ENCODE assay signal across 11 mouse cellular contexts in genomic region chr2:91068162-91068871, GRCm38 (mm10). TPM values are rescaled to one million over a fixed set of nuclear protein-coding genes. Genes with fewer than 3 reads are reported as not detected.
DNase-seq lines count a peak whose midpoint lies in the region; ATAC-seq and TF ChIP-seq lines count a peak whose summit lies in the region.
"Had no signal": no experiment of that assay in that cellular context is flagged by ENCODE, and none has a peak within 500 bp of the region (broad histone marks: within the 10 kb centered on the region; RNA-seq: fewer than 3 reads in every experiment).

No protein-coding gene starts in this region.

- no peaks in the 10 kb centered on the region for H3K27me3 ChIP-seq in heart, embryonic 13.5 days (replicated peaks)
- no peaks in the 10 kb centered on the region for H3K27me3 ChIP-seq in heart, adult 2 months (ENCODE audit: control insufficient read depth, insufficient read depth, low read length)
- H3K27me3 ChIP-seq in E14TG2a.4 (ENCODE audit: insufficient read depth, low read length): 0 out of 2 replicates have a peak, but pooled peaks cover 6% of the 10 kb centered on the region
- H3K27me3 ChIP-seq in hindbrain, embryonic 12.5 days: no peaks in the 10 kb centered on the region
- no peaks in the 10 kb centered on the region for H3K27me3 ChIP-seq in liver, embryonic 16.5 days (ENCODE audit: control insufficient read depth, insufficient read depth, low read depth, low read length)
- H3K27me3 ChIP-seq: CH12.LX had no signal

- H3K79me2 ChIP-seq in heart, adult 2 months (replicated peaks; ENCODE audit: control insufficient read depth, insufficient read depth, low read length): no peaks in the 10 kb centered on the region

- WGBS in heart, embryonic 13.5 days: 59% methylated on average over 13 of the region's 13 CpGs
- 64% methylated on average over 13 of the region's 13 CpGs for WGBS in heart, adult 2 months
- WGBS in hindbrain, embryonic 12.5 days: 58% methylated on average over 13 of the region's 13 CpGs
- WGBS in liver, embryonic 16.5 days (ENCODE audit: insufficient replicate concordance): 74% methylated on average over 13 of the region's 13 CpGs

- H3K9ac ChIP-seq in heart, embryonic 13.5 days: peak overlapping the region; percentile 90
- H3K9ac ChIP-seq in heart, adult 2 months (ENCODE audit: low read depth, low read length): no peak overlapping the region; the same call in 1 of the 2 replicates
- peak overlapping the region; percentile 29; the same call in 1 of the 2 replicates for H3K9ac ChIP-seq in hindbrain, embryonic 12.5 days
- H3K9ac ChIP-seq in liver, embryonic 16.5 days (ENCODE audit: low read depth, low read length): no peak overlapping the region; the same call in 1 of the 2 replicates

- no peak for TF ChIP-seq EP300 in heart, adult 2 months (IDR thresholded peaks at IDR 0.05; ENCODE audit: insufficient read depth, low read depth, low read length)

- ATAC-seq in heart, embryonic 13.5 days (ENCODE audit: extremely low read depth, insufficient number of reproducible peaks, low FRiP score, low TSS enrichment): no peak
- ATAC-seq in hindbrain, embryonic 12.5 days (ENCODE audit: low FRiP score): no peak
- no peak for ATAC-seq in liver, embryonic 16.5 days (ENCODE audit: low read depth)
- no peak for ATAC-seq in megakaryocyte progenitor cell, adult 5-6 weeks (replicated peaks; ENCODE audit: poor library complexity)

- H3K36me3 ChIP-seq in heart, embryonic 13.5 days: peaks cover 48% of the 10 kb centered on the region
- H3K36me3 ChIP-seq in heart, adult 2 months (ENCODE audit: control insufficient read depth, insufficient read depth, low read length): no peaks in the 10 kb centered on the region
- H3K36me3 ChIP-seq in E14TG2a.4 (ENCODE audit: insufficient read depth, low read length): peaks cover 34% of the 10 kb centered on the region
- H3K36me3 ChIP-seq in hindbrain, embryonic 12.5 days: peaks cover 25% of the 10 kb centered on the region
- H3K36me3 ChIP-seq in liver, embryonic 16.5 days (ENCODE audit: control insufficient read depth, insufficient read depth): peaks cover 6% of the 10 kb centered on the region

- H3K4me3 ChIP-seq in heart, embryonic 13.5 days: peak overlapping the region; percentile 78
- no peak overlapping the region for H3K4me3 ChIP-seq in heart, adult 2 months
- H3K4me3 ChIP-seq in E14TG2a.4 (replicated peaks; ENCODE audit: low read length): peak overlapping the region; percentile 85
- peak overlapping the region; percentile 57 for H3K4me3 ChIP-seq in hindbrain, embryonic 12.5 days
- no peak overlapping the region; the same call in 1 of the 2 replicates for H3K4me3 ChIP-seq in liver, embryonic 16.5 days (ENCODE audit: low read depth, low read length)

- no peaks in the 10 kb centered on the region for H3K9me3 ChIP-seq in heart, embryonic 13.5 days
- H3K9me3 ChIP-seq in E14TG2a.4 (ENCODE audit: low read length): no peaks in the 10 kb centered on the region
- H3K9me3 ChIP-seq in hindbrain, embryonic 12.5 days (replicated peaks): no peaks in the 10 kb centered on the region
- H3K9me3 ChIP-seq in liver, embryonic 16.5 days (replicated peaks; ENCODE audit: control insufficient read depth, low read length): no peaks in the 10 kb centered on the region

- no peak for DNase-seq in heart, adult 2 months
- DNase-seq in right cerebral cortex, postnatal 25 days: no peak
- no peak for DNase-seq in frontal cortex, postnatal 14 days (ENCODE audit: low spot score in 2 of 2)
- DNase-seq: adrenal gland, postnatal 10 days had no signal

- intact Hi-C loops in heart, adult 2 months (cut with DNase I): loop anchor here (5.0 kb wide), 1 partner anchor 126 kb away; the partner anchor contains the start of gene Celf1

- H3K27ac ChIP-seq in heart, embryonic 13.5 days (replicated peaks): 0 out of 2 replicates have a peak overlapping the region, but pooled peaks have one; percentile 91
- H3K27ac ChIP-seq in heart, adult 2 months: no peak overlapping the region
- no peak overlapping the region for H3K27ac ChIP-seq in hindbrain, embryonic 12.5 days
- no peak overlapping the region for H3K27ac ChIP-seq in liver, embryonic 16.5 days (ENCODE audit: low read length)

- no peak for TF ChIP-seq CTCF in heart, adult 2 months (IDR thresholded peaks at IDR 0.05)
- TF ChIP-seq CTCF in E14TG2a.4 (conservative IDR thresholded peaks at IDR 0.05; ENCODE audit: low read length): no peak

- H3K4me2 ChIP-seq in heart, embryonic 13.5 days: peak overlapping the region; percentile 82
- H3K4me2 ChIP-seq in hindbrain, embryonic 12.5 days (replicated peaks): peak overlapping the region; percentile 69
- peak overlapping the region; percentile 94; the same call in 1 of the 2 replicates for H3K4me2 ChIP-seq in liver, embryonic 16.5 days (ENCODE audit: low read depth, low read length)

- no peak for TF ChIP-seq POLR2A in heart, adult 2 months (IDR thresholded peaks at IDR 0.05; ENCODE audit: insufficient read depth, low read depth, low read length)

- peaks cover 33% of the 10 kb centered on the region for H3K4me1 ChIP-seq in heart, embryonic 13.5 days
- peaks cover 6% of the 10 kb centered on the region for H3K4me1 ChIP-seq in heart, adult 2 months (ENCODE audit: control insufficient read depth, insufficient read depth, low read length)
- peaks cover 59% of the 10 kb centered on the region for H3K4me1 ChIP-seq in E14TG2a.4 (replicated peaks; ENCODE audit: low read depth, low read length)
- peaks cover 25% of the 10 kb centered on the region for H3K4me1 ChIP-seq in hindbrain, embryonic 12.5 days
- H3K4me1 ChIP-seq in liver, embryonic 16.5 days (ENCODE audit: control insufficient read depth, low read depth, low read length): peaks cover 24% of the 10 kb centered on the region

RNA-seq across cellular contexts. Expression of gene Slc39a13, which starts 1.9 kb away (rescaled TPM):
- polyA plus RNA-seq in heart, embryonic 13.5 days (2015; fragmentation: Nextera tagmentation; extraction: Ambion mirVana): 45.0 and 55.5 TPM in 2 replicates
- total RNA-seq in heart, adult 2 months (2021): 10 to 100 TPM; 21.1 to 22.3 TPM
- polyA plus RNA-seq in heart, adult 2 months (2012; rRNA removed): 57.3 and 58.6 TPM in 2 replicates
- polyA plus RNA-seq in hindbrain, embryonic 12.5 days (2016; fragmentation: Nextera tagmentation; extraction: Ambion mirVana): 32.6 and 36.1 TPM in 2 replicates
- polyA plus RNA-seq in liver, embryonic 16.5 days (2015; fragmentation: Nextera tagmentation; extraction: Ambion mirVana): 10.4 and 12.2 TPM in 2 replicates
- 9.2 and 14.8 TPM in 2 replicates for total RNA-seq in megakaryocyte progenitor cell, adult 5-6 weeks (2015)
- 7.0 and 8.9 TPM in 2 replicates for total RNA-seq in megakaryocyte progenitor cell, adult 5-6 weeks (2017)

RNA-seq across cellular contexts. Expression of gene Spi1, which starts 13.9 kb away (rescaled TPM):
- polyA plus RNA-seq in heart, embryonic 13.5 days (2015; fragmentation: Nextera tagmentation; extraction: Ambion mirVana): 3.5 and 3.9 TPM in 2 replicates
- 1 to 10 TPM; 3.7 to 6.2 TPM for total RNA-seq in heart, adult 2 months (2021)
- 10.2 and 17.2 TPM in 2 replicates for polyA plus RNA-seq in heart, adult 2 months (2012; rRNA removed)
- 4.2 and 4.6 TPM in 2 replicates for polyA plus RNA-seq in hindbrain, embryonic 12.5 days (2016; fragmentation: Nextera tagmentation; extraction: Ambion mirVana)
- polyA plus RNA-seq in liver, embryonic 16.5 days (2015; fragmentation: Nextera tagmentation; extraction: Ambion mirVana): 16.6 and 18.2 TPM in 2 replicates
- 182 and 235 TPM in 2 replicates for total RNA-seq in megakaryocyte progenitor cell, adult 5-6 weeks (2015)
- 82.5 and 97.3 TPM in 2 replicates for total RNA-seq in megakaryocyte progenitor cell, adult 5-6 weeks (2017)

RNA-seq across cellular contexts. Expression of gene Psmc3, which starts 14.5 kb away (rescaled TPM):
- polyA plus RNA-seq in heart, embryonic 13.5 days (2015; fragmentation: Nextera tagmentation; extraction: Ambion mirVana): 226 and 239 TPM in 2 replicates
- total RNA-seq in heart, adult 2 months (2021): 100 to 1,000 TPM; 216 to 252 TPM
- polyA plus RNA-seq in heart, adult 2 months (2012; rRNA removed): 112 and 141 TPM in 2 replicates
- 274 and 282 TPM in 2 replicates for polyA plus RNA-seq in hindbrain, embryonic 12.5 days (2016; fragmentation: Nextera tagmentation; extraction: Ambion mirVana)
- polyA plus RNA-seq in liver, embryonic 16.5 days (2015; fragmentation: Nextera tagmentation; extraction: Ambion mirVana): 130 and 133 TPM in 2 replicates
- 102 and 103 TPM in 2 replicates for total RNA-seq in megakaryocyte progenitor cell, adult 5-6 weeks (2015)
- 310 and 320 TPM in 2 replicates for total RNA-seq in megakaryocyte progenitor cell, adult 5-6 weeks (2017)

RNA-seq across cellular contexts. Expression of gene Rapsn, which starts 32.9 kb away (rescaled TPM):
- polyA plus RNA-seq in heart, embryonic 13.5 days (2015; fragmentation: Nextera tagmentation; extraction: Ambion mirVana): 21.2 and 25.8 TPM in 2 replicates
- total RNA-seq in heart, adult 2 months (2021): 10 to 100 TPM; 15.9 to 16.8 TPM
- polyA plus RNA-seq in heart, adult 2 months (2012; rRNA removed): 19.3 and 22.0 TPM in 2 replicates
- polyA plus RNA-seq in hindbrain, embryonic 12.5 days (2016; fragmentation: Nextera tagmentation; extraction: Ambion mirVana): 2.5 and 4.1 TPM in 2 replicates
- polyA plus RNA-seq in liver, embryonic 16.5 days (2015; fragmentation: Nextera tagmentation; extraction: Ambion mirVana): 0.99 and 1.0 TPM in 2 replicates
- total RNA-seq in megakaryocyte progenitor cell, adult 5-6 weeks (2015): 1.8 and 4.1 TPM in 2 replicates
- total RNA-seq in megakaryocyte progenitor cell, adult 5-6 weeks (2017): 2.7 and 3.4 TPM in 2 replicates
- total RNA-seq: liver, adult 2 months had no signal

RNA-seq across cellular contexts. Expression of gene Mybpc3, which starts 49.6 kb away (rescaled TPM):
- 806 and 882 TPM in 2 replicates for polyA plus RNA-seq in heart, embryonic 13.5 days (2015; fragmentation: Nextera tagmentation; extraction: Ambion mirVana)
- total RNA-seq in heart, adult 2 months (2021): 1,000 to 10,000 TPM; 1,229 to 1,417 TPM
- polyA plus RNA-seq in heart, adult 2 months (2012; rRNA removed): 1,378 and 1,771 TPM in 2 replicates
- polyA plus RNA-seq in hindbrain, embryonic 12.5 days (2016; fragmentation: Nextera tagmentation; extraction: Ambion mirVana): 0.28 and 0.30 TPM in 2 replicates
- 0.07 and 0.08 TPM in 2 replicates for polyA plus RNA-seq in liver, embryonic 16.5 days (2015; fragmentation: Nextera tagmentation; extraction: Ambion mirVana)
- 0.17 TPM in 1 of 2 replicates, not detected in the other for total RNA-seq in megakaryocyte progenitor cell, adult 5-6 weeks (2015)
- 0.20 TPM in 1 of 2 replicates, not detected in the other for total RNA-seq in megakaryocyte progenitor cell, adult 5-6 weeks (2017)
- total RNA-seq: liver, adult 2 months had no signal

Comparison
In these comparisons a context has a peak if more than half of its experiments do, and no peak if none do; other contexts are left out.
1. H3K4me3 ChIP-seq: peak in heart, embryonic 13.5 days (single experiment), E14TG2a.4 (single experiment) and hindbrain, embryonic 12.5 days (single experiment); none in heart, adult 2 months (single experiment) and liver, embryonic 16.5 days (single experiment).
2. H3K9ac ChIP-seq: peak in heart, embryonic 13.5 days (single experiment) and hindbrain, embryonic 12.5 days (single experiment); none in heart, adult 2 months (single experiment) and liver, embryonic 16.5 days (single experiment).
3. Peak in every context shown above with its lines, with median percentiles within 50 percentile points of each other: H3K4me2 ChIP-seq.